Mouse (Mus musculus) erythroblast, embryonic 14.5 days (primary cell): Measurements from ENCODE around the gene Nradd. TPM values are rescaled to one million over a fixed set of nuclear protein-coding genes. Genes with fewer than 3 reads are reported as not detected.

Experiments used
- H3K27me3 ChIP-seq: 2 replicates; pipeline ENCODE4 v1.6.1; 2012; ENCODE audit warnings: inconsistent platforms; ENCODE audit not compliant: control insufficient read depth
- H3K36me3 ChIP-seq: 2 replicates; pipeline ENCODE4 v1.6.1; 2012; ENCODE audit warnings: mild to moderate bottlenecking, inconsistent platforms; ENCODE audit not compliant: control insufficient read depth
- H3K4me1 ChIP-seq: 2 replicates; pipeline ENCODE4 v1.6.1; 2012; ENCODE audit warnings: inconsistent platforms; ENCODE audit not compliant: control insufficient read depth
- H3K4me3 ChIP-seq: replicated peaks from 2 replicates; pipeline ENCODE3; 2012; ENCODE audit warnings: moderate library complexity, mild to moderate bottlenecking, inconsistent platforms
- H3K9me3 ChIP-seq: 2 replicates; pipeline ENCODE4 v1.6.1; 2012; ENCODE audit warnings: low read length, inconsistent platforms, mixed read lengths; ENCODE audit not compliant: control insufficient read depth
- GATA1 ChIP-seq: IDR thresholded peaks from 2 replicates; pipeline ENCODE4 v1.6.1; 2012; ENCODE audit warnings: low read length, inconsistent platforms, mixed read lengths
- TAL1 ChIP-seq: IDR thresholded peaks from 3 replicates; pipeline ENCODE4 v1.6.1; 2012; ENCODE audit warnings: low read length, inconsistent platforms, mixed read lengths
- polyA plus RNA-seq: library from polyadenylated mRNA; stranded (reverse); fragments of >175 nt; gene quantifications from 2 replicates; pipeline ENCODE4 v1.2.3, GENCODE M21; 2012

Nradd gene
- 0.05 TPM in 1 of 2 replicates, not detected in the other for polyA plus RNA-seq

- Histone ChIP-seq H3K4me3 (peak within 1 kb of the TSS; percentile 67), H3K27me3 (no peaks in the 10 kb centered on the region), H3K36me3 (peaks cover 22% of the 10 kb centered on the region), H3K9me3 (no peaks in the 10 kb centered on the region), H3K4me1 (peaks cover 17% of the 10 kb centered on the region)
- TF ChIP-seq GATA1 (no peak), TAL1 (no peak)
These were observed at the start of gene Nradd for GRCm38 (mm10) chr9:110624361-110625166. Nradd (minus strand) TSS chr9:110624452.

GRCm38 (mm10) chr9:110673107-110673752 lies 49.0 kb upstream of the Nradd start:
- TF ChIP-seq GATA1, result no peak
- no peak for TF ChIP-seq TAL1
- H3K4me3 ChIP-seq, result no peak overlapping the region
- peaks cover 17% of the 10 kb centered on the region for H3K27me3 ChIP-seq
- H3K36me3 ChIP-seq, result peaks cover 6% of the 10 kb centered on the region
- no peaks in the 10 kb centered on the region for H3K9me3 ChIP-seq
- peaks cover 68% of the 10 kb centered on the region for H3K4me1 ChIP-seq

- Histone ChIP-seq H3K4me1 (peaks cover 74% of the 10 kb centered on the region), H3K36me3 (peaks cover 6% of the 10 kb centered on the region), H3K4me3 (no peak overlapping the region), H3K27me3 (peaks cover 17% of the 10 kb centered on the region), H3K9me3 (no peaks in the 10 kb centered on the region)
- TF ChIP-seq TAL1 (no peak), GATA1 (no peak)
These were observed 48.3 kb upstream of the Nradd start for GRCm38 (mm10) chr9:110672462-110673106.

GRCm38 (mm10) chr9:110669785-110670184 lies 45.5 kb upstream of the Nradd start:
- Histone ChIP-seq H3K9me3 (no peaks in the 10 kb centered on the region), H3K27me3 (peaks cover 28% of the 10 kb centered on the region), H3K4me1 (peaks cover 77% of the 10 kb centered on the region), H3K4me3 (no peak overlapping the region), H3K36me3 (peaks cover 6% of the 10 kb centered on the region)
- TF ChIP-seq TAL1 (no peak), GATA1 (no peak)

GRCm38 (mm10) chr9:110668601-110669293 lies 44.5 kb upstream of the Nradd start:
- Histone ChIP-seq H3K4me3 (no peak overlapping the region), H3K36me3 (peaks cover 4% of the 10 kb centered on the region; the same call in 1 of the 2 replicates), H3K27me3 (peaks cover 28% of the 10 kb centered on the region), H3K9me3 (no peaks in the 10 kb centered on the region), H3K4me1 (peaks cover 84% of the 10 kb centered on the region)
- peak; percentile 83 for TF ChIP-seq TAL1
- TF ChIP-seq GATA1, result peak; percentile 70

GRCm38 (mm10) chr9:110667219-110667836 lies 43.1 kb upstream of the Nradd start:
- Histone ChIP-seq H3K9me3 (no peaks in the 10 kb centered on the region), H3K4me3 (no peak overlapping the region)
- TF ChIP-seq TAL1, result no peak
- TF ChIP-seq GATA1, result no peak

GRCm38 (mm10) chr9:110666374-110666773 lies 42.1 kb upstream of the Nradd start:
- H3K36me3 ChIP-seq, result peaks cover 7% of the 10 kb centered on the region
- peaks cover 25% of the 10 kb centered on the region for H3K27me3 ChIP-seq
- H3K4me3 ChIP-seq, result peak overlapping the region; percentile 59
- H3K4me1 ChIP-seq, result peaks cover 89% of the 10 kb centered on the region
- no peak for TF ChIP-seq GATA1
- no peak for TF ChIP-seq TAL1
- no peaks in the 10 kb centered on the region for H3K9me3 ChIP-seq

More at GRCm38 (mm10) chr9:110667219-110667836, 43.1 kb upstream of the Nradd start:
- H3K4me1 ChIP-seq, result peaks cover 83% of the 10 kb centered on the region
- H3K27me3 ChIP-seq, result peaks cover 26% of the 10 kb centered on the region
- peaks cover 4% of the 10 kb centered on the region for H3K36me3 ChIP-seq

- Histone ChIP-seq H3K4me1 (peaks cover 89% of the 10 kb centered on the region), H3K36me3 (peaks cover 7% of the 10 kb centered on the region), H3K4me3 (peak overlapping the region; percentile 59), H3K9me3 (no peaks in the 10 kb centered on the region), H3K27me3 (peaks cover 21% of the 10 kb centered on the region)
- TF ChIP-seq TAL1 (peak; percentile 82), GATA1 (peak; percentile 78)
These were observed 41.7 kb upstream of the Nradd start for GRCm38 (mm10) chr9:110665912-110666311.
